ENCODE assay signal across 7 mouse cellular contexts in genomic region chr19:45676723-45677269, GRCm38 (mm10). TPM values are rescaled to one million over a fixed set of nuclear protein-coding genes. Genes with fewer than 3 reads are reported as not detected.
A peak's percentile ranks its signal among the peaks of the same experiment; 100 is the strongest.
DNase-seq lines count a peak whose midpoint lies in the region; ATAC-seq and TF ChIP-seq lines count a peak whose summit lies in the region.

No protein-coding gene starts in this region.

- TF ChIP-seq POLR2A in limb, embryonic 14.5 days (IDR thresholded peaks at IDR 0.05; ENCODE audit: borderline replicate concordance, extremely low read depth, insufficient read depth, insufficient read length), result no peak

- no peak overlapping the region for H3K9ac ChIP-seq in forebrain, embryonic 15.5 days (replicated peaks)
- H3K9ac ChIP-seq in limb, embryonic 14.5 days (ENCODE audit: low read depth, low read length, severe bottlenecking), result no peak overlapping the region
- no peak overlapping the region for H3K9ac ChIP-seq in stomach, embryonic 15.5 days

- H3K4me3 ChIP-seq in megakaryocyte, embryonic 14.5 days (replicated peaks), result peak overlapping the region; percentile 89
- H3K4me3 ChIP-seq in forebrain, embryonic 15.5 days, result peak overlapping the region; percentile 8
- H3K4me3 ChIP-seq in limb, embryonic 14.5 days (replicated peaks; ENCODE audit: low read length), result peak overlapping the region; percentile 38
- H3K4me3 ChIP-seq in stomach, embryonic 15.5 days (replicated peaks), result peak overlapping the region; percentile 34

- H3K27me3 ChIP-seq in megakaryocyte, embryonic 14.5 days (replicated peaks), result peaks cover 63% of the 10 kb centered on the region
- peaks cover 25% of the 10 kb centered on the region for H3K27me3 ChIP-seq in forebrain, embryonic 15.5 days
- H3K27me3 ChIP-seq in limb, embryonic 14.5 days (ENCODE audit: control insufficient read depth, insufficient read depth, low read length), result peaks cover 10% of the 10 kb centered on the region
- H3K27me3 ChIP-seq in stomach, embryonic 15.5 days (replicated peaks), result no peaks in the 10 kb centered on the region

- no peak overlapping the region for H3K27ac ChIP-seq in forebrain, embryonic 15.5 days (replicated peaks)
- H3K27ac ChIP-seq in limb, embryonic 14.5 days (replicated peaks; ENCODE audit: low read depth, low read length), result no peak overlapping the region
- H3K27ac ChIP-seq in stomach, embryonic 15.5 days, result no peak overlapping the region

- H3K36me3 ChIP-seq in megakaryocyte, embryonic 14.5 days (replicated peaks; ENCODE audit: low read length), result no peaks in the 10 kb centered on the region
- no peaks in the 10 kb centered on the region for H3K36me3 ChIP-seq in forebrain, embryonic 15.5 days
- no peaks in the 10 kb centered on the region for H3K36me3 ChIP-seq in limb, embryonic 14.5 days (ENCODE audit: control insufficient read depth, insufficient read depth, low read length)
- H3K36me3 ChIP-seq in stomach, embryonic 15.5 days, result no peaks in the 10 kb centered on the region

- peak overlapping the region; percentile 43 for H3K4me2 ChIP-seq in forebrain, embryonic 15.5 days (replicated peaks)
- H3K4me2 ChIP-seq in limb, embryonic 14.5 days (replicated peaks; ENCODE audit: low read depth, low read length, severe bottlenecking), result peak overlapping the region; percentile 67
- H3K4me2 ChIP-seq in stomach, embryonic 15.5 days, result peak overlapping the region; percentile 62

- H3K4me1 ChIP-seq in megakaryocyte, embryonic 14.5 days, result peaks cover 20% of the 10 kb centered on the region
- peaks cover 12% of the 10 kb centered on the region for H3K4me1 ChIP-seq in forebrain, embryonic 15.5 days
- H3K4me1 ChIP-seq in limb, embryonic 14.5 days (ENCODE audit: control insufficient read depth, insufficient read depth, low read length), result peaks cover 8% of the 10 kb centered on the region; the same call in 1 of the 2 replicates
- H3K4me1 ChIP-seq in stomach, embryonic 15.5 days, result 0 out of 2 replicates have a peak, but pooled peaks cover 7% of the 10 kb centered on the region

- DNase-seq in limb, embryonic 14.5 days (ENCODE audit: low spot score), result no peak
- no peak for DNase-seq in Muller cell, postnatal 12 days (ENCODE audit: inconsistent ontology term)
- no peak for DNase-seq in cerebellum, postnatal 14 days

- ATAC-seq in megakaryocyte, adult 5-6 weeks (ENCODE audit: poor library complexity, severe bottlenecking), result no peak
- no peak for ATAC-seq in forebrain, embryonic 15.5 days (replicated peaks)
- ATAC-seq in limb, embryonic 14.5 days (ENCODE audit: low FRiP score, low read depth), result no peak
- no peak for ATAC-seq in stomach, embryonic 15.5 days (ENCODE audit: insufficient read depth, low FRiP score, low read depth)

- WGBS in forebrain, embryonic 15.5 days, result 9% methylated on average over 16 of the region's 16 CpGs
- WGBS in limb, embryonic 14.5 days, result 7% methylated on average over 16 of the region's 16 CpGs
- 10% methylated on average over 16 of the region's 16 CpGs for WGBS in stomach, embryonic 15.5 days

- H3K9me3 ChIP-seq in megakaryocyte, embryonic 14.5 days, result peaks cover 5% of the 10 kb centered on the region
- H3K9me3 ChIP-seq in forebrain, embryonic 15.5 days, result no peaks in the 10 kb centered on the region
- no peaks in the 10 kb centered on the region for H3K9me3 ChIP-seq in limb, embryonic 14.5 days (ENCODE audit: control insufficient read depth, low read length)
- no peaks in the 10 kb centered on the region for H3K9me3 ChIP-seq in stomach, embryonic 15.5 days

RNA-seq across cellular contexts. Expression of gene Fbxw4, which starts 16.7 kb away (rescaled TPM):
- polyA plus RNA-seq in megakaryocyte, embryonic 14.5 days (2012; ENCODE audit: insufficient read depth, low replicate concordance), result 14.3 and 29.0 TPM in 2 replicates
- total RNA-seq in megakaryocyte, adult 5-6 weeks (2015), result 40.2 and 41.0 TPM in 2 replicates
- 58.0 and 58.1 TPM in 2 replicates for total RNA-seq in megakaryocyte, adult 5-6 weeks (2017)
- 5.0 and 5.4 TPM in 2 replicates for polyA plus RNA-seq in forebrain, embryonic 15.5 days (2015; fragmentation: Nextera tagmentation; extraction: Ambion mirVana)
- 52.2 and 94.4 TPM in 2 replicates for polyA plus RNA-seq in limb, embryonic 14.5 days (2012; rRNA removed)
- polyA plus RNA-seq in limb, embryonic 14.5 days (2014; fragmentation: Nextera tagmentation; extraction: Ambion mirVana), result 5.4 and 6.6 TPM in 2 replicates
- polyA plus RNA-seq in stomach, embryonic 15.5 days (2015; fragmentation: Nextera tagmentation; extraction: Ambion mirVana), result 3.7 and 4.4 TPM in 2 replicates

Comparison
In these comparisons a context has a peak if more than half of its experiments do, and no peak if none do; other contexts are left out.
1. H3K4me3 ChIP-seq: peak in every context shown above with its lines; median percentile 89 in megakaryocyte, embryonic 14.5 days; 38 in limb, embryonic 14.5 days; 34 in stomach, embryonic 15.5 days; 8 in forebrain, embryonic 15.5 days.